Mouse (Mus musculus) urinary bladder, postnatal 4 days (tissue): ENCODE data around the gene Olfr1440.

Source experiments
- DNase-seq, 2 experiments: peaks; one replicate each; pipeline ENCODE4 v3.0.0; 2021 to 2022; ENCODE audit warnings: low spot score in 2 of 2

The Olfr1440 gene

DNA sequence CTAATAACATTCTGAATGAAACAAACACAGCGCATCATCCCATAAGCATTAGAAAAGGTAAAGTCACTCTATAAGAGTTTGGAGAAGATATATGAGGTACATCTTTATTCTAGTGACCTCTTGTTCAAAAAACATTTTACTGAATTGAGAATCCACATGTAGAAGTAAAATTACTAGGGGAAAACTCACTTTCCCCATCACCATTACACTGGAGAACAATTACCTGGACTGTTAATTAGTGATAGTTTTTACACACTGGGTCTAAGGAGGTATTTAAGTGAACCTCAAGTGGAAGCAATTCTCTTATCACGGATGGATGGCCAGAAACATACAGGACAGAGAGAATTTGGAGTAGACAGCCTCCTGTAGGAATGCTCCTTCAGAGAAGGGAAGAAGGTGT lies at the start of gene Olfr1440:
TSS of gene Olfr1440 (plus strand) at position 301 of the 400 bp plus-strand sequence.
- DNase-seq: no peak

DNA sequence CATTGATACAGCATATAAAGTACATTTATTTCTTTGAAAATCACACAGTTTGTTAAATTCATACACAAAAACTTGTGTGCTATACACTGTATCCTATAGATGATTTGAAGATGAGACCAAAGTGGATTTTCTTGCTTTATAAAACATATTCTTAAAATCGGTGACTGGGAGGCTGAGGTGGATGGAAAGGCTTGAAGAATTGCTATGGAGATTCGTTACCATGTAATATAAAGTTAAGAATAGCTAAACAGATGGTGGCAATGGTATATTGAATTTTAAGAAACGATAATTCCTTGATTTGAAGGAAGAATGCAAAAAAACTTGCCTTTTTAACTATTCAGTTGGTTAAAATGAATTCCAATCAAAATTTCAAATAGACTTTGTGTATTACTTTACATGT lies 14.1 kb upstream of the Olfr1440 start:
- no peak for DNase-seq

DNA sequence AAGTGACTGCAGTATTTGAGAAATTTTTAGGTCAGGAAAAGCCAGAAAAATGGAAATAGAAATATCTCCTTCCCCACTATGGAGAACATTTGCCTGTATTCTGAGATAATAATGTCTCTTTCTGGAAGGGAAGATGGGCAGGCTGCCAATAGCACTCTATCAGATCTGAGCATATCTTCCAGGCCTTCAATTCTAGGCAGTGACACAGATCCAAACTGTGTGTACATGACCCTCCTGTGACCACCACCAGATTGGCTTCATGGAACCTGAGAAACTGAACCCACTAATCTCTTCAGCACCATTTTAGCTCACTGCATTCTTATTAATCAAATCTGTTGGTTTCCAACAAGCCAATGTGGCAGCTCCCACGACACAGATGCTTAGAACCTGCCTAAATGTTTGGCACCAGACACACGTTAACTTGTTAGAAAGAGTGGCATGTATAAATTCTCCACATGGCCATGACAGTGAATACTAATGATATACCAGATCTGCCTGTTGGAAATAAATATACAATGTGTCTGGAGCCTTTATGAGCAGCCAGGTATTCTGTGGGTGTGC lies 12.5 kb upstream of the Olfr1440 start:
- no peak for DNase-seq

GRCm38 (mm10) chr19:12413737-12414136 lies 26.7 kb downstream of the Olfr1440 start:
- DNase-seq: no peak

DNA sequence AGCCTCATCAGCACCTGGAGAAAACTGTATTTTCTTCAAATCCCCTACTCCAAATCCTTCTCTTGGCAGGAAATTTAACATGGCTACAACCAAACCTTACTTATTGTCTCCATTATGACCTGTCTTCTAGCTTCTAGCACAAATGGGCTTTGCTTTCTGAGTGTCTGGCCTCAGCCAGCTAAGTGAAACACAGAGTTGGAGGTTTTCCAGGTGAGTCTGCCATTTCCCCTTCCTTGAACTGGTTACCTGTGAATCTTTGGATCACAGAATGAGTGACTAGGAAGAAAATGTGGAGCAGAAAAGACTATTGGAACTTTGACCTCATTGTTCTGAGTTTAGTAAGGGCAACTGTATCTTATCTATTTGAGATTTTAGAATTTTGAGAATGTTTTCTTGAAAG lies 30.3 kb downstream of the Olfr1440 start, which contains the start of gene Olfr1441:
TSS of gene Olfr1441 (plus strand) at position 73 of the 400 bp plus-strand sequence.
- DNase-seq: no peak

DNA sequence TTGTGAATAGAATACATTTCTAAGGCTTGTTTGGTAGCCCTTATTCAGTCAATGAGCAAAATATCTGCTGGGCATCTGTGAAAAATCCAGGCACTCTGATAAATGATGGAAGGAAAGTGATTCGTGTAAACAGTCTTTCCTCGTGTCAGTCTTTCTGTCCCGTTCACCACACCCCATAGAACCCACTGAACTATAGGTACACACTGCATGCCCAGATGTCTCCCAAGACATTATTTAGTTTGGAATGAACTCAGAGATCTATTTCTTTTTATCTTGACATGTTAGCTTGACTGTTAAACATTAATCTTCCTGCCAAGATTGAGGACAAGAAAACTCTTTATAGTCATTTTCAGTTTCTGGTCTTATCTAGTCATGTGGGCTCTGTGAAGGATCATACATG lies 31.2 kb downstream of the Olfr1440 start:
- DNase-seq: no peak

GRCm38 (mm10) chr19:12420555-12420954 lies 33.5 kb downstream of the Olfr1440 start:
- DNase-seq: no peak

DNA sequence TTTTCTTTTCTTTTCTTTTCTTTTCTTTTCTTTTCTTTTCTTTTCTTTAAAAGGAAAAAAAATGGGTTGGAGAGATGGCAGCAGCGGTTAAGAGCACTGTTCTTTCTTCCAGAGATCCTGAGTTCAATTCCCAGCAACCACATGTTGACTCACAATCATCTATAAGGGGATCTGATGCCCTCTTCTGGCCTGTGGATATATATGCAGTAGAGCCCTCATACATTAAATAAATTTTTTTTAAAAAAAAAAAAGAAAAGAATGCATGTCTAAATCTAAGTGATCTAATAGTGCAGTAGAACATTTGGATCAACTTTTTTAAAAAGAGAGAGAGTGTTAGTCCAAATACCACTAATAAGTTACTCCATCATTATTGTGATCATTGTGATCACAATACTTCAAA lies 34.6 kb downstream of the Olfr1440 start:
- DNase-seq: no peak

- DNase-seq: no peak
Measured at GRCm38 (mm10) chr19:12427101-12427500, 40.0 kb downstream of the Olfr1440 start.

DNA sequence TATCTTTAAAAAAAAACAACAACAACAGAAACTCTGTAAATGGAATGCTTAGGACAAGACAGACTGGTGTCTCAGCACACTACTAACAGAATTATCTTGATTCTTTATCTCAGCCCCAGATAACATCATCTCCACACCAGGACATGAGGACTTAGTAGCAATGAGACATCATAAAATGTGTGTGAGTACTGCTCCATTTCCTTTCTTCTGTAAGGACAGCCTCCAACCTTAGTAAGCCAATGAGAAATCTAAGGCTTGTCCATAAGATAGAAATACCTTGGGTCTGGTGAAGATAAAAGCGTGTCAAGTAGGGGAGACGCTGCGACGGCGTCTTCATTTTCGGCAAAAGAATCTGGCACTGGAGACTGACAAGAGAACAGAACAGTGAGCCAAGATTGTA lies 40.5 kb downstream of the Olfr1440 start, which contains the start of gene Pfpl:
TSS of gene Pfpl (plus strand) at position 301 of the 400 bp plus-strand sequence.
- no peak for DNase-seq

GRCm38 (mm10) chr19:12433033-12433432 lies 46.0 kb downstream of the Olfr1440 start:
- peak in 1 of 2 experiments; percentile 28 for DNase-seq

GRCm38 (mm10) chr19:12435011-12435416 lies 47.9 kb downstream of the Olfr1440 start:
- DNase-seq: no peak

GRCm38 (mm10) chr19:12435750-12436524 lies 48.9 kb downstream of the Olfr1440 start:
- no peak for DNase-seq

DNA sequence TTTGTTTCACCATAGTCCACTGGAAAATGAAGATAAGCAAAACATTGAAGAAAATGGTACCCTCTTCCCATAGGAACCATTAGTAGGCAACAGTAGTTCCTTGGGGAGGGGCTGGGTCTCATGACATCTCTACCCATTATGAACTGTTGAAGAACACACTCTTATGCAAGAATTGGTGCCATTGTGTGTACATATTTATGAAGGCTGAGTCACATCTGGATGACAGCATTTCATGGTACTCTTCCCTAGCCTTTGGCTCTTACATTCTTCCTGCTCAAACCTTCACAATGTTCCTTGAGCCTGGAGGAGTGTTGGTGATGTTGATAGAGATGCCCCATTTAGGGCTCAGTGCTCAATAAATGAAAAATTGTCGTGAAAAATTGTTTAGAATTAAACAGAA lies 52.5 kb downstream of the Olfr1440 start:
- DNase-seq: no peak

- no peak for DNase-seq
Measured at GRCm38 (mm10) chr19:12440103-12440725, 53.1 kb downstream of the Olfr1440 start.

DNA sequence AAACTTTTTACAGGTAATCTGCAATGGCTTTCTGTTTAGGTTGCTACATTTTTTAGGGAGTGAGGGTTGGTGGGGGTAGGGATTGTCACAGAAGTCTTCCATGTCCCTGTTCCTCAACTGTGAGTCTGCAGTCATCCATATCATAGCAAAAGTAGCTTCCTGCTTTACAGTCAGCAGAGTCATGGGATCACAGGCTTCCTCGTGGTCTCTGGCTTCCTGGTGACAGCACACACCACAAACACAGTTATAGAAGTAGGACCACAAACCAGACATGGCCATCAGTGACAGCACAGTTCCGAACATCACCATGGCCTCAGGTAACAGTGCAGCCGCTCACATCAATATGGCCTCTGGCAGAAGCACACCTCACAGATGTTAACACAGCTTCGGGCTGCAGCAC lies 55.5 kb downstream of the Olfr1440 start:
- no peak for DNase-seq

DNA sequence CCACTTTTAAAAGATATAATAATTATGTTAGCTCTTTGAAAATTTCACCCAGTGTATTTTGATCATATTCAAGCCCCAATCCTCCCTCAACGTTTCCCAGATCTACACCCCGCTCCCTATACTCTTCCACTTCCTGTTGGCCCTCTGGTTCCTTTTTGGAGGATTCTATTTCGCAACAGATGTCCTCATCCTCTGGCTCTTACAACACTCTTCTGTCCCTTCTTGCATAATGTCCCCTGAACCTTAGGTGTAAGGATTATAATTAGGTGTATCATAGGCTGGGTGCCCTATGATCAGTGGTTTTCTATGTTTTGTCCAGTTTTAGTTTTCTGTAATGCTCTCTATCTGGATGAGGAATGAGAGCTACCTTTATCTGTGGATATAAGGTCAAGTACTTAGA lies 57.9 kb downstream of the Olfr1440 start:
- no peak for DNase-seq
